Mouse (Mus musculus): Measurements from ENCODE around the gene Tmem132c.

DNA sequence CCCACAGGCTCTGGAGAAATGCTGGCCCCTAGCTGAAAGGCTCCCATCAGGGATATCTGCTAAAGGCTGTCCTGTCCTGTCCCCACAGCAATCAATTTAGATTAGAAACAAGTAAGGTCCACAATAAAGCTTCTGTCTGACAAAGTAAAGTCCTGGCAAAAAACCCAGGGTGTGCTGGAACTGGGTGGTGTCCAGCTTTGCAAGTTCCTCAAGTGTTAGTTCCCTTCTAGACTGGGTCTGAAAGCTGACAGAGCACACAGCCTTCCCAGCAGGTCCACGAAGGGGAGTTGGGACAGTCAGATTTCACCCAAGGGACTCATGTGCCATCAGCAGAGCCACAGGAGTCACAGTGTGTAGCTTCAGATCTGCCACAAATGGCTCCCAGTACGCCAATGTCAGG, 365.9 kb downstream of the Tmem132c start:
- TF ChIP-seq CTCF (IDR thresholded peaks at IDR 0.05; ENCODE audit: control insufficient read depth, insufficient read depth, insufficient read length) (no peak), CEBPB (IDR thresholded peaks at IDR 0.05; ENCODE audit: low read depth) (no peak)
